21 mouse cellular contexts compared by ENCODE assay signal in genomic region chr19:47046343-47046742, GRCm38 (mm10). TPM values are rescaled to one million over a fixed set of nuclear protein-coding genes. Genes with fewer than 3 reads are reported as not detected.
DNase-seq lines count a peak whose midpoint lies in the region; ATAC-seq and TF ChIP-seq lines count a peak whose summit lies in the region.
"Had no signal": no experiment of that assay in that cellular context is flagged by ENCODE, and none has a peak within 500 bp of the region (broad histone marks: within the 10 kb centered on the region; RNA-seq: fewer than 3 reads in every experiment).

No protein-coding gene starts in this region.

- 89% methylated on average over 1 of the region's 1 CpGs for WGBS in forebrain, postnatal 0 days
- WGBS in forebrain, embryonic 16.5 days = 89% methylated on average over 1 of the region's 1 CpGs
- WGBS in kidney, postnatal 0 days = 90% methylated on average over 1 of the region's 1 CpGs
- WGBS in midbrain, postnatal 0 days = 96% methylated on average over 1 of the region's 1 CpGs
- WGBS in midbrain, embryonic 16.5 days = 89% methylated on average over 1 of the region's 1 CpGs

- no peaks in the 10 kb centered on the region for H3K9me3 ChIP-seq in forebrain, postnatal 0 days (ENCODE audit: low read length)
- H3K9me3 ChIP-seq in forebrain, embryonic 16.5 days (ENCODE audit: control insufficient read depth, low read length) = no peaks in the 10 kb centered on the region
- no peaks in the 10 kb centered on the region for H3K9me3 ChIP-seq in kidney, postnatal 0 days (replicated peaks; ENCODE audit: low read length)
- no peaks in the 10 kb centered on the region for H3K9me3 ChIP-seq in midbrain, postnatal 0 days (ENCODE audit: low read length)
- H3K9me3 ChIP-seq in midbrain, embryonic 16.5 days (replicated peaks; ENCODE audit: control insufficient read depth, low read length, poor library complexity, severe bottlenecking) = no peaks in the 10 kb centered on the region
- H3K9me3 ChIP-seq: embryonic facial prominence, embryonic 12.5 days; G1E; heart, embryonic 12.5 days; megakaryocyte, embryonic 14.5 days; midbrain, embryonic 15.5 days had no signal

- H3K4me2 ChIP-seq in forebrain, postnatal 0 days (ENCODE audit: low read depth) = no peak overlapping the region
- H3K4me2 ChIP-seq in forebrain, embryonic 16.5 days (ENCODE audit: low read length) = no peak overlapping the region
- H3K4me2 ChIP-seq in kidney, postnatal 0 days (ENCODE audit: low read length) = no peak overlapping the region
- H3K4me2 ChIP-seq in midbrain, postnatal 0 days (ENCODE audit: low read depth, low read length, poor library complexity, severe bottlenecking) = no peak overlapping the region
- H3K4me2 ChIP-seq in midbrain, embryonic 16.5 days (ENCODE audit: low read length) = no peak overlapping the region
- H3K4me2 ChIP-seq: embryonic facial prominence, embryonic 12.5 days; heart, embryonic 12.5 days; midbrain, embryonic 15.5 days had no signal

- H3K9ac ChIP-seq in forebrain, postnatal 0 days = no peak overlapping the region
- H3K9ac ChIP-seq in forebrain, embryonic 16.5 days (replicated peaks; ENCODE audit: low read depth, low read length) = no peak overlapping the region
- H3K9ac ChIP-seq in kidney, postnatal 0 days (ENCODE audit: low read depth, low read length) = no peak overlapping the region
- no peak overlapping the region for H3K9ac ChIP-seq in midbrain, postnatal 0 days (replicated peaks; ENCODE audit: low read length, poor library complexity, severe bottlenecking)
- no peak overlapping the region for H3K9ac ChIP-seq in midbrain, embryonic 16.5 days (ENCODE audit: low read depth, low read length)
- H3K9ac ChIP-seq: embryonic facial prominence, embryonic 12.5 days; heart, embryonic 12.5 days; midbrain, embryonic 15.5 days had no signal

- H3K27me3 ChIP-seq in forebrain, postnatal 0 days (ENCODE audit: insufficient read depth, low read length) = no peaks in the 10 kb centered on the region
- no peaks in the 10 kb centered on the region for H3K27me3 ChIP-seq in forebrain, embryonic 16.5 days (replicated peaks; ENCODE audit: control insufficient read depth, insufficient read depth, low read length)
- H3K27me3 ChIP-seq in kidney, postnatal 0 days (ENCODE audit: insufficient read depth, low read length) = no peaks in the 10 kb centered on the region
- no peaks in the 10 kb centered on the region for H3K27me3 ChIP-seq in midbrain, postnatal 0 days (ENCODE audit: insufficient read depth, low read length)
- H3K27me3 ChIP-seq in midbrain, embryonic 16.5 days (ENCODE audit: control insufficient read depth, insufficient read depth, low read depth, low read length) = no peaks in the 10 kb centered on the region
- H3K27me3 ChIP-seq in splenic B cell, adult 2 months (ENCODE audit: control insufficient read depth, insufficient read depth, low read length, poor library complexity, severe bottlenecking) = no peaks in the 10 kb centered on the region
- H3K27me3 ChIP-seq: embryonic facial prominence, embryonic 12.5 days; heart, embryonic 12.5 days; megakaryocyte, embryonic 14.5 days; midbrain, embryonic 15.5 days had no signal

- ATAC-seq in forebrain, postnatal 0 days = no peak
- no peak for ATAC-seq in forebrain, embryonic 16.5 days
- no peak for ATAC-seq in kidney, postnatal 0 days (replicated peaks; ENCODE audit: low FRiP score, low read depth)
- ATAC-seq in midbrain, postnatal 0 days (ENCODE audit: low FRiP score) = no peak
- no peak for ATAC-seq in midbrain, embryonic 16.5 days
- ATAC-seq: inflammation-experienced regulatory T-cells, adult 6 months; midbrain, embryonic 15.5 days had no signal

- no peak overlapping the region for H3K4me3 ChIP-seq in forebrain, postnatal 0 days (ENCODE audit: low read depth, low read length)
- H3K4me3 ChIP-seq in forebrain, embryonic 16.5 days (replicated peaks; ENCODE audit: low read length) = no peak overlapping the region
- no peak overlapping the region for H3K4me3 ChIP-seq in kidney, postnatal 0 days (replicated peaks; ENCODE audit: low read depth, low read length)
- H3K4me3 ChIP-seq in midbrain, postnatal 0 days (ENCODE audit: low read depth, low read length) = no peak overlapping the region
- H3K4me3 ChIP-seq in midbrain, embryonic 16.5 days (ENCODE audit: low read depth, low read length) = no peak overlapping the region
- H3K4me3 ChIP-seq: embryonic facial prominence, embryonic 12.5 days; heart, embryonic 12.5 days; megakaryocyte, embryonic 14.5 days; midbrain, embryonic 15.5 days had no signal

- peaks cover 10% of the 10 kb centered on the region for H3K4me1 ChIP-seq in forebrain, postnatal 0 days (ENCODE audit: insufficient read depth)
- H3K4me1 ChIP-seq in forebrain, embryonic 16.5 days (replicated peaks; ENCODE audit: control insufficient read depth, insufficient read depth, low read length) = peaks cover 20% of the 10 kb centered on the region
- H3K4me1 ChIP-seq in kidney, postnatal 0 days (replicated peaks; ENCODE audit: insufficient read depth, low read length) = peaks cover 8% of the 10 kb centered on the region; the same call in 1 of the 2 replicates
- peaks cover 4% of the 10 kb centered on the region; the same call in 1 of the 2 replicates for H3K4me1 ChIP-seq in midbrain, postnatal 0 days (ENCODE audit: insufficient read depth, low read length)
- peaks cover 12% of the 10 kb centered on the region for H3K4me1 ChIP-seq in midbrain, embryonic 16.5 days (ENCODE audit: control insufficient read depth, insufficient read depth, low read length)

- TF ChIP-seq CTCF in forebrain, postnatal 0 days (IDR thresholded peaks at IDR 0.05; ENCODE audit: low read depth) = 0 out of 2 replicates have a peak, but pooled peaks have one; percentile 29
- peak; percentile 54 for TF ChIP-seq CTCF in kidney, postnatal 0 days (IDR thresholded peaks at IDR 0.05; ENCODE audit: low read depth)
- peak; percentile 54 for TF ChIP-seq CTCF in midbrain, postnatal 0 days (IDR thresholded peaks at IDR 0.05)

- peaks cover 22% of the 10 kb centered on the region for H3K36me3 ChIP-seq in forebrain, postnatal 0 days (ENCODE audit: insufficient read depth)
- H3K36me3 ChIP-seq in forebrain, embryonic 16.5 days (ENCODE audit: control insufficient read depth, insufficient read depth) = peaks cover 10% of the 10 kb centered on the region; the same call in 1 of the 2 replicates
- H3K36me3 ChIP-seq in kidney, postnatal 0 days (ENCODE audit: insufficient read depth, low read length) = peaks cover 13% of the 10 kb centered on the region; the same call in 1 of the 2 replicates
- H3K36me3 ChIP-seq in midbrain, postnatal 0 days (ENCODE audit: insufficient read depth, low read length) = peaks cover 19% of the 10 kb centered on the region
- H3K36me3 ChIP-seq in midbrain, embryonic 16.5 days (ENCODE audit: control insufficient read depth, insufficient read depth, low read length) = peaks cover 5% of the 10 kb centered on the region
- H3K36me3 ChIP-seq in splenic B cell, adult 2 months (ENCODE audit: control insufficient read depth, insufficient read depth, low read length, poor library complexity, severe bottlenecking) = peaks cover 8% of the 10 kb centered on the region

- no peak overlapping the region for H3K27ac ChIP-seq in forebrain, postnatal 0 days (ENCODE audit: low read depth, low read length)
- H3K27ac ChIP-seq in forebrain, embryonic 16.5 days (ENCODE audit: low read length) = no peak overlapping the region
- no peak overlapping the region for H3K27ac ChIP-seq in kidney, postnatal 0 days
- no peak overlapping the region for H3K27ac ChIP-seq in midbrain, postnatal 0 days (ENCODE audit: low read depth, low read length)
- no peak overlapping the region for H3K27ac ChIP-seq in midbrain, embryonic 16.5 days (ENCODE audit: low read length)
- H3K27ac ChIP-seq: embryonic facial prominence, embryonic 12.5 days; midbrain, embryonic 15.5 days had no signal

- DNase-seq in forebrain, postnatal 0 days = no peak
- DNase-seq in kidney, postnatal 0 days (ENCODE audit: low spot score) = no peak
- no peak for DNase-seq in kidney, postnatal 10 days
- DNase-seq in midbrain, postnatal 0 days (ENCODE audit: low spot score) = no peak
- peak; percentile 19 for DNase-seq in splenic B cell, adult 2 months (ENCODE audit: low read depth, low spot score)
- DNase-seq in gastrocnemius, postnatal 10 days = no peak
- DNase-seq: adrenal gland, adult 2 months; cerebellum, postnatal 14 days; gastrocnemius, postnatal 36 days; right cerebral cortex, postnatal 14 days; thymus, postnatal 14 days had no signal

RNA-seq across cellular contexts. Expression of gene Pcgf6, which starts 4.4 kb away (rescaled TPM):
- 29.9 and 33.3 TPM in 2 replicates for total RNA-seq in forebrain, postnatal 0 days (2014; rRNA removed)
- 13.7 and 20.9 TPM in 2 replicates for polyA plus RNA-seq in forebrain, postnatal 0 days (2015; fragmentation: Nextera tagmentation; extraction: Ambion mirVana)
- 28.9 and 32.3 TPM in 2 replicates for polyA plus RNA-seq in forebrain, embryonic 16.5 days (2015; fragmentation: Nextera tagmentation; extraction: Ambion mirVana)
- 19.2 and 20.3 TPM in 2 replicates for polyA plus RNA-seq in kidney, postnatal 0 days (2015; fragmentation: Nextera tagmentation; extraction: Ambion mirVana)
- total RNA-seq in midbrain, postnatal 0 days (2014; rRNA removed) = 26.3 and 29.2 TPM in 2 replicates
- polyA plus RNA-seq in midbrain, postnatal 0 days (2015; fragmentation: Nextera tagmentation; extraction: Ambion mirVana) = 21.8 and 23.6 TPM in 2 replicates
- polyA plus RNA-seq in midbrain, embryonic 16.5 days (2015; fragmentation: Nextera tagmentation; extraction: Ambion mirVana) = 33.9 and 35.1 TPM in 2 replicates
- total RNA-seq in gastrocnemius, postnatal 10 days (2021) = 1 to 10 TPM; 3.1 to 4.4 TPM

RNA-seq across cellular contexts. Expression of gene Taf5, which starts 21.2 kb away (rescaled TPM):
- 12.9 and 16.0 TPM in 2 replicates for total RNA-seq in forebrain, postnatal 0 days (2014; rRNA removed)
- 3.0 and 3.6 TPM in 2 replicates for polyA plus RNA-seq in forebrain, postnatal 0 days (2015; fragmentation: Nextera tagmentation; extraction: Ambion mirVana)
- polyA plus RNA-seq in forebrain, embryonic 16.5 days (2015; fragmentation: Nextera tagmentation; extraction: Ambion mirVana) = 5.8 and 6.0 TPM in 2 replicates
- polyA plus RNA-seq in kidney, postnatal 0 days (2015; fragmentation: Nextera tagmentation; extraction: Ambion mirVana) = 3.5 and 4.3 TPM in 2 replicates
- total RNA-seq in midbrain, postnatal 0 days (2014; rRNA removed) = 8.6 and 10.8 TPM in 2 replicates
- polyA plus RNA-seq in midbrain, postnatal 0 days (2015; fragmentation: Nextera tagmentation; extraction: Ambion mirVana) = 2.9 and 3.0 TPM in 2 replicates
- 4.7 and 5.1 TPM in 2 replicates for polyA plus RNA-seq in midbrain, embryonic 16.5 days (2015; fragmentation: Nextera tagmentation; extraction: Ambion mirVana)
- total RNA-seq in gastrocnemius, postnatal 10 days (2021) = 1 to 10 TPM; 2.4 to 3.1 TPM

RNA-seq across cellular contexts. Expression of gene Nt5c2, which starts 31.4 kb away (rescaled TPM):
- 51.8 and 69.5 TPM in 2 replicates for total RNA-seq in forebrain, postnatal 0 days (2014; rRNA removed)
- 74.1 and 80.4 TPM in 2 replicates for polyA plus RNA-seq in forebrain, postnatal 0 days (2015; fragmentation: Nextera tagmentation; extraction: Ambion mirVana)
- polyA plus RNA-seq in forebrain, embryonic 16.5 days (2015; fragmentation: Nextera tagmentation; extraction: Ambion mirVana) = 76.8 and 81.4 TPM in 2 replicates
- 68.4 and 87.5 TPM in 2 replicates for polyA plus RNA-seq in kidney, postnatal 0 days (2015; fragmentation: Nextera tagmentation; extraction: Ambion mirVana)
- total RNA-seq in midbrain, postnatal 0 days (2014; rRNA removed) = 64.1 and 68.1 TPM in 2 replicates
- 81.8 and 83.0 TPM in 2 replicates for polyA plus RNA-seq in midbrain, postnatal 0 days (2015; fragmentation: Nextera tagmentation; extraction: Ambion mirVana)
- polyA plus RNA-seq in midbrain, embryonic 16.5 days (2015; fragmentation: Nextera tagmentation; extraction: Ambion mirVana) = 85.7 and 93.4 TPM in 2 replicates
- total RNA-seq in gastrocnemius, postnatal 10 days (2021) = 10 to 100 TPM; 33.4 to 34.7 TPM

RNA-seq across cellular contexts. Expression of gene Ina, which starts 31.8 kb away (rescaled TPM):
- 115 and 156 TPM in 2 replicates for total RNA-seq in forebrain, postnatal 0 days (2014; rRNA removed)
- polyA plus RNA-seq in forebrain, postnatal 0 days (2015; fragmentation: Nextera tagmentation; extraction: Ambion mirVana) = 189 and 260 TPM in 2 replicates
- polyA plus RNA-seq in forebrain, embryonic 16.5 days (2015; fragmentation: Nextera tagmentation; extraction: Ambion mirVana) = 272 and 295 TPM in 2 replicates
- 0.05 and 0.24 TPM in 2 replicates for polyA plus RNA-seq in kidney, postnatal 0 days (2015; fragmentation: Nextera tagmentation; extraction: Ambion mirVana)
- total RNA-seq in midbrain, postnatal 0 days (2014; rRNA removed) = 229 and 248 TPM in 2 replicates
- polyA plus RNA-seq in midbrain, postnatal 0 days (2015; fragmentation: Nextera tagmentation; extraction: Ambion mirVana) = 294 and 310 TPM in 2 replicates
- 424 and 528 TPM in 2 replicates for polyA plus RNA-seq in midbrain, embryonic 16.5 days (2015; fragmentation: Nextera tagmentation; extraction: Ambion mirVana)
- under 1 TPM; 0.38 to 0.40 TPM for total RNA-seq in gastrocnemius, postnatal 10 days (2021)
- total RNA-seq: gastrocnemius, postnatal 36 days; hematopoietic stem cell, adult 5-6 weeks had no signal
- polyA plus RNA-seq: C2C12; G1E; inflammation-experienced regulatory T-cells, adult 6 months had no signal

RNA-seq across cellular contexts. Expression of gene Usmg5, which starts 44.1 kb away (rescaled TPM):
- 734 and 873 TPM in 2 replicates for total RNA-seq in forebrain, postnatal 0 days (2014; rRNA removed)
- 1,990 and 2,687 TPM in 2 replicates for polyA plus RNA-seq in forebrain, postnatal 0 days (2015; fragmentation: Nextera tagmentation; extraction: Ambion mirVana)
- polyA plus RNA-seq in forebrain, embryonic 16.5 days (2015; fragmentation: Nextera tagmentation; extraction: Ambion mirVana) = 1,159 and 1,247 TPM in 2 replicates
- polyA plus RNA-seq in kidney, postnatal 0 days (2015; fragmentation: Nextera tagmentation; extraction: Ambion mirVana) = 2,320 and 2,713 TPM in 2 replicates
- total RNA-seq in midbrain, postnatal 0 days (2014; rRNA removed) = 620 and 786 TPM in 2 replicates
- polyA plus RNA-seq in midbrain, postnatal 0 days (2015; fragmentation: Nextera tagmentation; extraction: Ambion mirVana) = 1,971 and 2,037 TPM in 2 replicates
- 1,328 and 1,431 TPM in 2 replicates for polyA plus RNA-seq in midbrain, embryonic 16.5 days (2015; fragmentation: Nextera tagmentation; extraction: Ambion mirVana)
- total RNA-seq in gastrocnemius, postnatal 10 days (2021) = 1,000 to 10,000 TPM; 1,048 to 1,221 TPM
